Mouse (Mus musculus): ENCODE results near the gene Bivm.

The Bivm gene

DNA sequence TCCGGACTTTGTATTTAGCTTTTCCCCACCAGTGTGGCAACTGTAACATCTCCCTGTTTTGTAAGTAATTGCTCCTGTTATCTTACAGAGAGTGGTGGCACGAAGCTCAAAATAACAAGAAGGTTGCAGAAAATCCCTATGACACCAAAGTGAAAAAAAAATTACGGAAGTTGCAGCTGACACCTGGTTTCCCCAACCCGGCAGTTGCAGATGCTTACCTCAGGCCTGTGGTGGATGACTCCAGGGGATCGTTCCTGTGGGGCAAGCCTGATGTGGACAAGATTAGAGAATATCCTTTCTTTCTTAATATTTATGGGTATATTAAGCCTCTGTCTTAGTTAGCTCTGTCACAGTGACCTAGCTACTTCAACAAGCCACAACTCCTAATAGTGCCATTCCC lies 59.3 kb downstream of the Bivm start:
- DNase-seq (ENCODE audit: low spot score), result no peak

DNA sequence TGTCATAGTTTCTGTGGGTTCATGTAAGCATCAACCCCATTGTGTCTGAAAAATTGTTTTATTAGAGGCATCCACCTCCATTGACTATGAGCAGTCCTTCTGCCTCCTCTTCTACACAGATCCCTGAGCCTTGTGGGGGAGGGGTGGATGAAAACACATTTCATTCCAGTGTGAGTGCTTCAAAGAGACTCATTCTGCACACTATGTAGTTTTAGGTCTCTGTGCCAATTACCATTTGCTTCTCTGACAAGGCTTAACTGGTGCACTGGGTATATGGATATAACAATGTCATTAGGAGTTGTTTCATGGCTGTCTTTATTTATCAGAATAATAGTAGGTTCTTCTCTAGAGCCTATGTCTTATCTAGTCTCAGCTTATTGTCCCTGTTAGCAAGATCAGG lies 67.6 kb downstream of the Bivm start:
- no peak for DNase-seq (ENCODE audit: low spot score)

All from left cerebral cortex, adult 11 months (tissue).